Mouse (Mus musculus) thymus, adult 2 months (tissue): ENCODE results near the gene Slc25a4. TPM values are rescaled to one million over a fixed set of nuclear protein-coding genes. Genes with fewer than 3 reads are reported as not detected.
A peak's percentile ranks its signal among the peaks of the same experiment; 100 is the strongest.

Experiments used
- DNase-seq: peaks from one replicate; pipeline ENCODE4 v3.0.0; 2021
- H3K27ac ChIP-seq: fragments of 200-500 bp; 2 replicates; pipeline ENCODE4 v1.5.1; 2012; ENCODE audit warnings: low read length, control low read depth; ENCODE audit not compliant: control insufficient read depth, insufficient read depth
- H3K27me3 ChIP-seq: fragments of 200-500 bp; 2 replicates; pipeline ENCODE4 v1.6.1; 2012; ENCODE audit warnings: mild to moderate bottlenecking, low read length, moderate library complexity, mixed read lengths; ENCODE audit not compliant: control insufficient read depth, insufficient read depth
- H3K36me3 ChIP-seq: fragments of 200-500 bp; 2 replicates; pipeline ENCODE4 v1.6.1; 2012; ENCODE audit warnings: mild to moderate bottlenecking, low read length, moderate library complexity; ENCODE audit not compliant: control insufficient read depth, insufficient read depth
- H3K4me1 ChIP-seq: fragments of 200-500 bp; replicated peaks from 2 replicates; pipeline ENCODE4 v1.6.1; 2012; ENCODE audit warnings: low read length; ENCODE audit not compliant: control insufficient read depth, insufficient read depth
- H3K4me3 ChIP-seq: fragments of 200-500 bp; 2 replicates; pipeline ENCODE4 v1.5.1; 2012; ENCODE audit warnings: mild to moderate bottlenecking, low read length, control low read depth, moderate library complexity; ENCODE audit not compliant: control insufficient read depth, insufficient read depth
- CTCF ChIP-seq: fragments of 200-500 bp; IDR thresholded peaks from 2 replicates; pipeline ENCODE4 v1.5.1; 2012; ENCODE audit warnings: mild to moderate bottlenecking, control low read depth, low read length, moderate library complexity, borderline replicate concordance; ENCODE audit not compliant: control insufficient read depth, poor library complexity, insufficient read depth; ENCODE audit errors: extremely low read depth
- POLR2A ChIP-seq: fragments of 200-500 bp; IDR thresholded peaks from 2 replicates; pipeline ENCODE4 v1.6.1; 2012; ENCODE audit warnings: mild to moderate bottlenecking, low read length, control low read depth, moderate library complexity; ENCODE audit not compliant: control insufficient read depth, poor library complexity, insufficient read depth; ENCODE audit errors: extremely low read depth
- WGBS: fragments of 180-500 bp; shearing (Covaris S2); methylation state at CpG from one replicate; pipeline ENCODE4 v1.1.7; 2018; 5-methylcytosine and 5-hydroxymethylcytosine counted together
- polyA plus RNA-seq: library from polyadenylated mRNA; depleted of rRNA; stranded (reverse); fragments of >200 nt; gene quantifications from 2 replicates; pipeline ENCODE4 v1.2.3, GENCODE M21; 2012; rRNA removed

Slc25a4 gene
- polyA plus RNA-seq, 1 experiment, result 569 TPM

GRCm38 (mm10) chr8:46193100-46193499 lies 18.0 kb downstream of the Slc25a4 start:
- TF ChIP-seq POLR2A (no peak), CTCF (no peak)
- Histone ChIP-seq H3K27ac (no peak overlapping the region), H3K36me3 (peaks cover 15% of the 10 kb centered on the region), H3K4me1 (no peaks in the 10 kb centered on the region), H3K27me3 (no peaks in the 10 kb centered on the region), H3K4me3 (no peak overlapping the region)
- 94% methylated on average over 8 of the region's 8 CpGs for WGBS
- DNase-seq, result no peak

GRCm38 (mm10) chr8:46185361-46185760 lies 25.7 kb downstream of the Slc25a4 start:
- WGBS, result 38% methylated on average over 2 of the region's 2 CpGs
- peak; percentile 57 for DNase-seq
- no peak overlapping the region for H3K4me3 ChIP-seq
- H3K27me3 ChIP-seq, result no peaks in the 10 kb centered on the region
- no peaks in the 10 kb centered on the region for H3K4me1 ChIP-seq
- TF ChIP-seq POLR2A, result no peak
- no peak for TF ChIP-seq CTCF
- H3K36me3 ChIP-seq, result no peaks in the 10 kb centered on the region
- H3K27ac ChIP-seq, result no peak overlapping the region

GRCm38 (mm10) chr8:46180136-46180535 lies 30.9 kb downstream of the Slc25a4 start:
- 94% methylated on average over 7 of the region's 7 CpGs for WGBS
- no peaks in the 10 kb centered on the region for H3K4me1 ChIP-seq
- H3K36me3 ChIP-seq, result no peaks in the 10 kb centered on the region
- TF ChIP-seq CTCF (no peak), POLR2A (no peak)
- H3K27ac ChIP-seq, result no peak overlapping the region
- H3K4me3 ChIP-seq, result no peak overlapping the region
- no peak for DNase-seq
- H3K27me3 ChIP-seq, result no peaks in the 10 kb centered on the region

GRCm38 (mm10) chr8:46173651-46174050 lies 37.4 kb downstream of the Slc25a4 start:
- no peak for DNase-seq
- WGBS, result 96% methylated on average over 2 of the region's 2 CpGs
- Histone ChIP-seq H3K4me1 (no peaks in the 10 kb centered on the region), H3K27me3 (no peaks in the 10 kb centered on the region), H3K4me3 (no peak overlapping the region), H3K27ac (no peak overlapping the region), H3K36me3 (peaks cover 6% of the 10 kb centered on the region; the same call in 1 of the 2 replicates)
- TF ChIP-seq CTCF, result no peak
- TF ChIP-seq POLR2A, result no peak

- H3K4me1 ChIP-seq, result no peaks in the 10 kb centered on the region
- no peak overlapping the region; the same call in 1 of the 2 replicates for H3K27ac ChIP-seq
- WGBS, result under 1% methylated on average over 25 of the region's 25 CpGs
- no peaks in the 10 kb centered on the region for H3K36me3 ChIP-seq
- peak overlapping the region; percentile 71 for H3K4me3 ChIP-seq
- DNase-seq, result no peak
- H3K27me3 ChIP-seq, result no peaks in the 10 kb centered on the region
- TF ChIP-seq POLR2A, result no peak
- no peak for TF ChIP-seq CTCF
Observed at GRCm38 (mm10) chr8:46163870-46164190, 47.3 kb downstream of the Slc25a4 start.

- H3K4me1 ChIP-seq, result no peaks in the 10 kb centered on the region
- H3K36me3 ChIP-seq, result no peaks in the 10 kb centered on the region
- peak overlapping the region; percentile 71 for H3K4me3 ChIP-seq
- H3K27ac ChIP-seq, result peak overlapping the region; percentile 34; the same call in 1 of the 2 replicates
- TF ChIP-seq CTCF (0 out of 2 replicates have a peak, but pooled peaks have one; percentile 45), POLR2A (peak; percentile 99)
- no peaks in the 10 kb centered on the region for H3K27me3 ChIP-seq
- peak; percentile 97 for DNase-seq
- WGBS, result 2% methylated on average over 77 of the region's 77 CpGs
Observed at GRCm38 (mm10) chr8:46162953-46163869, 47.9 kb downstream of the Slc25a4 start.

Other genes with a start within 250 kb of the Slc25a4 start
- gene 1700029J07Rik, start 236.0 kb downstream of the Slc25a4 start, polyA plus RNA-seq, result 0.19 and 0.27 TPM in 2 replicates
- gene Ufsp2, start 235.8 kb downstream of the Slc25a4 start, polyA plus RNA-seq, result 11.2 and 13.0 TPM in 2 replicates
- gene Lrp2bp, start 212.0 kb downstream of the Slc25a4 start, polyA plus RNA-seq, result 0.08 TPM in 1 of 2 replicates, not detected in the other
- 7.2 and 9.6 TPM in 2 replicates for gene Ankrd37, start 205.6 kb downstream of the Slc25a4 start, polyA plus RNA-seq
- gene Cfap97, start 59.5 kb downstream of the Slc25a4 start, polyA plus RNA-seq, result 7.5 and 8.1 TPM in 2 replicates
- gene Snx25, start 59.1 kb downstream of the Slc25a4 start, polyA plus RNA-seq, result 7.5 and 8.7 TPM in 2 replicates
- not detected in 2 replicates for gene Helt, start 83.4 kb upstream of the Slc25a4 start, polyA plus RNA-seq